Mouse (Mus musculus) spleen, postnatal 14 days (tissue): ENCODE results near the gene Abhd8.
A peak's percentile ranks its signal among the peaks of the same experiment; 100 is the strongest.

Source experiments
- DNase-seq, 2 experiments: peaks; one replicate each; pipeline ENCODE4 v3.0.0; 2021 to 2022; ENCODE audit warnings: low spot score in 2 of 2

Abhd8 gene

DNA sequence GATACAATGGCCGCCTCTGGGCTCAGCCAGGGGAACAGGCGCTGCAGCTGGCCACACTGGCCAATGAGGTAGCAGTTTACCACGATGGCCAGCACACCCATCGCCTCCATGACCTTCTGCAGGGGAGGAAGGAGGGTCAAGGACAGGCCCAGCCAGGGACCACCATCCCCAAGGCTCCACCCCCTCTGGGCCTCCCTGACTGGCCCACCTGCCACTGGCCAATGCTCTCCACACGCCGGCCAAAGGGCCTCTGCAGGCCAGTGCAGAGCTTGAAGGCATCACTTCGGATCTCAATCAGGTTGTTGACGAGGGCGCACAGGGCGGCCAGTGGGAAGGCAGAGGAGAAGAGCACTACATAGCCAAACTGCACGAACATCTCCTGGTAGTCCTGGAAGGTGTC lies 15.5 kb upstream of the Abhd8 start:
- DNase-seq, result no peak

DNA sequence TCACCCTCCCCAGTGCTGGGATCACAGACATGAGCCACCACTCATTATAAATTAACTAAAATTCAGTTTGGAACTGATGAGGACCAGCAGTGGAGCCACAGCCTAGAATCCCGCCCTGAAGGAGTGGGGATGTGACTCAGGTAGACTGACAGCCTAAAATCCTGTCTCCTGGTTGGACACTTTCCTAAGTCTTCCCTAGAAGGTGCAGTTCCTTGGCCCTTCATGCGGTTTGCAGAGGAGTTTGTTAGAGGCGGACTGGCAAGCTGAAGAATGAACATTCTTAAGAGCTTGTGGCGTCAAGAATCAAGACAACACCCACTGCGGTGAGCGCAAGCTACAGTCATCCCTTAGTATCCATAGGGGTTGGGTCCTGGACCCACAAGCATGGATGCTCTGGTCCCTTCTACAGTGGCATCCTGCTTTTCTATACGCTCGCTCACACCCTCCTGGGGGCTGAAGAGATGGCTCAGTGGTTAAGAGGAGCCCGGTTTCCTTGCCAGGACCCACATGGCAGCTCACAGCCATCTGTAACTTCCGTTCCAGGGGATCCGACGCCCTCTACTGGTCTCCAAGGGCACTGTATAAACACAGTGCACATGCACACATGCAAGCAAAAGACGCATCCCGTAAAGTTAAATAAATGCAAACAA lies 13.9 kb upstream of the Abhd8 start:
- DNase-seq, result no peak

DNA sequence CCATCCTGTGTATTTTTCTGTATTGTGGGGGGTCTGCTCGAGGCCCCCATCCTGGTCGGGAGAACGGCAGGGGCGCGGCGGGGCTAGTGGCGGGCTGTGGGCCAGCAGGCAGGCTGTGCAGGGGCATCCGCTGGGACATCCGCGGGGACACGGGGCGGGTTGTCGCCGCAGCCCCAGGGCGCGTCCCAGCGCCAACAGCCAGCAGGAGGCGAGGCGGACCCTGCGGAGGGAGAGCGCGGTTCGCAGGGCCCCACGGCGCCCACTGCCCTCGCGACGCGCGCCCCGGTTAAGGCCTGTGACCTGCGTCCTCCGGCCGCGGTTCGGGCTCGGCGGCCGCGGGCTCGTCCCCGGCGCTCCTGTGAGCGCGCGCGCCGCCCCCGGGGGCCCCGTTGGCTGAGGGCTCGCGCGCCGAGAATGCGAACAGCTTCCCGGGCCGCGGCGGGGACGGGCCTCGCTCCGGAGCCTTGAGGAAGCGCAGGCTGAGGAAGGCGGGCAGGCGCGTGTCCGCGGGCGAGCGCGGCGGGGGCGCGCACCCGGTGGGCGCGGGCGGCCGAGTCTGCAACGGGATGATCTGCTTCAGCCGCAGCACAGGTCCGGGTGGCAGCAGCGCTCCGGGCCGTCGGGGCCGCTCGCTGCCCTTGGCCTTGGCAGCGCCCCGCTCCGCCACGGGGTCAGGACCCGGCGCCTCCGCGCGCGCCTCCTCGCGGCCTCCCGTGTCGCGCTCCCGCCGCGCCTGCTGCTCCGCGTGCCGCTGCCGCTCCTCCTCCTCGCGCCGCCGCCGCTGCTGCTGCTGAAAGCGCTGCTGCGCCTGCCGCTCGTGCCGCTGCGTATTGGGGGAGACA lies 12.9 kb upstream of the Abhd8 start:
- DNase-seq, result peak; percentile 56 to 69

DNA sequence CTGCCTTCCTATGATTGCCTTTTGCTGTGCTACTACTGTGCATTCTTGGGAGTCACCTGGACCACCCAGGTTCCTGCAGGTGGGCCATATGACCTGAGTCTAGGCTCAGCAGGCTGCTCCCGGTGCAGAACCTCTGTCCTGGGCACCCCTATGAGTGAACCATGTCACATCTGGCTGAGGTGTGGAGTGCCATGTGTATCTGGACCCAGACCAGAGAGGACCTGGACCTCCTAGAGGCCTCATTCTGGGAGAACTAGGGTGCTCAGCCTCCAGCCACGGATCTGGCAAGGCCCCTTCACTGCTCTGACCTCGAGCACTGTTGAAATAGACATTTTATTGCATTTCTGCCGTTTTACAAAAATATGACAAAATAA lies 12.2 kb upstream of the Abhd8 start:
- DNase-seq, result no peak

DNA sequence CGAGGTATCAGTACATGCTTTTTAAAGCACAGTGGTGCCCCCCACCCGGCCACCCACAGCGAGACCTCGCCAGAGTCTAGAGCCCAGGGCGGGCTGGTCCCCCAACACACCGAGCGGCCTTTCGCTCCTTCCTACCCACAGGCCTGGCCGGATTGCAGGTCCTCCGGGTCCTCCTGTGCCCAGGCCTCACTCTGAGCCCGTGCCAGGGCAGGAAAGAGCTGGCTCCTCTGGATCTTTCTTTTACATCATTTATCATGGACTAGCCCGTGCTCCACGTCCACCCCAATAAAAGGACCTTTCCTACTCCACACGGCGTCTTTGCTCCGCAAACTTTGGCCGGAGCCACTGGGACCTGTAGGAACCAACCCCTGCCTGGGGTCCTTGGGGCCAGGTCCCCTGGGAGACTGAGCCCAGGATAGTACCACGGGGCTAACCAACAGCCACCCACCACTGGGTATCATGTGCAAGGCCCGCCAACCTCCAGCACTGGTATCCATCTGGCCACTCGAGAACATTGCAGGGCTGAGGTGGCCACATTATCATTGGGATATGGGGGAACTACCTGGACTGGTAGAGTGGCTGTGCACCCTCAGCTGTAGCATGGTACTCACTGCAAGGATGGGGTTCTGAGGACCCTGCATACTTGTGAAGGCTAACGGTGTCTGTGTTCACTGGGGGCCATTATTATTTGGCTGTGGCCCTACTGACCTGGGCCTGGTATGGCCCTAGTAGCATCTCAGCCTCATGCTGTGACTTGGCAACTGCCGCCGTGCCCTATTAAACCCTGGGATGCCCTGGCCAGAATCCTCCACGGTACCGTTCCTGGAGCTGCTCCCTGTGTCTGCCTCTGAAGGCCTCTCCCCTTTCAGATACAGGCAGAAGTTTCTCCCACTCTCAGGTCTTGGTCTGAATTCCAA lies 11.6 kb upstream of the Abhd8 start:
- DNase-seq, result no peak

DNA sequence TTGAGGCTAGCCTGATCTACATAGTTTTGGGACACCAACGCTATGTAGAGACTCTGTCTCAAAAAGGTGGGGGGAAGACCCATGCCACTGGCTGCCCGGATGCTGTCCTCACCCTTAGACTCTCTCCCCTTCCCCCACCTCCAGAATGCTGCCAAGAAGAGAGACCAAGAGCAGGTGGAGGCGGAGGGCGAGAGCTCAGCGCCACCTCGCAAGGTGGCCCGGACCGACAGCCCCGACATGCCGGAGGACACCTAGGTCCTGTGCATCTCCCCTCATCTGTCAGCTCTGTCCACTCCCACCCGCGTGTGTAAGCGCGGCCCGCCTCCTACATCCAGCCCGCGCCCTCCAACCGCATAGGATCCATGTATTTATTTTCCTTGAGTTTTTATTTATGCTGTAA lies 10.9 kb upstream of the Abhd8 start:
- DNase-seq, result no peak

DNA sequence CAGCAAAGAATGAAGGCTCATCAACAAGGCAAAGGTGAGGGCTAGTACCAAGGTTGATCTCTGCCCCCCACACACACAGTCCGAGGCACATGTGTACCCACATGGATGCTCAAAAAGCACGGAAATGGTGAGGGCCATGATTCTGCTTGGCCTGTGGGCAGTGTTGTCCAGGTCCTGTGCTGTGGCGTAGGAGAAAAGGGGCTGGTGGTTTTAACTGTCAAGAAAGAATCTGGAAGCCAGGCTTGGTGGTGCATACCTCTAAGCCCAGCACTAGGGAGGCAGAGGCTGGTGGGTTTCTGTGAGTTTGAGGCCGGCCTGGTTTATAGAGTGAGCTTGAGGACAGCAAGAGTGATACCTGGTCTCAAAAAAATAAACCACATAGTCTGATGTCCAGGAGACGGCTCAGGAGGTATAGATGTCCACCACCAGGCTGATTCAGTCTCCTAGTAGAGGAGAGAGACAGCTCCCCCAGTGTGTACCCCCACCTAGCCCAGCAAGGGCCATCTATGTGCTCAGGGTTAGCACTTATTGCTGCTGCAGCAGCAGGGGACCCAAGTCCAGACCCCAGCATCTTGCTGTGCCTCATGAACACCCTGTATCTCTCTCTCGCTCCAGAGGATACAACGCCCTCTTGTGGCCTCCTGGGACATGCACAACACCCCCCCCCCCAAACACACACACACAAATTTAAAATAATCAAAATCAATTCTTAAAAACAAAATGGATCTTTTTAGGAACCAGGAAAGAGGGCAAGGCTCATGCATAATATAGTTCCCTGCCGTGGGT lies 9.3 kb upstream of the Abhd8 start:
- no peak for DNase-seq

DNA sequence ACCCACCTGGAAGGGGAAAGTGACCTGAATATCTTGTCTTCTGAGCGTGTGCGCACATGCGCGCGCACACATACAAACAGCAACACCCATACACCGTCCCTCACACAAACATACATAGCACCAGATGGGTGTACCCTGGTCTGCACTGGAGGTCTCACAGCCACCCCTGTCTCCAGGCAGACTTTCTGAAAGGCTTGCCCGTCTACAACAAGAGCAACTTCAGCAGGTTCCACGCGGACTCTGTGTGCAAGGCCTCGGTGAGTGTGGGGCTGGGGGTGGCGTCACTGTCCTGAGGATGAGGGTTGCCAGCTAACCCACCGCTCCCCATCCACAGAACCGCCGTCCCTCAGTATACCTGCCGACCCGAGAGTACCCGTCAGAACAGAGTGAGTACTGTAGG lies 8.4 kb upstream of the Abhd8 start:
- DNase-seq, result no peak

DNA sequence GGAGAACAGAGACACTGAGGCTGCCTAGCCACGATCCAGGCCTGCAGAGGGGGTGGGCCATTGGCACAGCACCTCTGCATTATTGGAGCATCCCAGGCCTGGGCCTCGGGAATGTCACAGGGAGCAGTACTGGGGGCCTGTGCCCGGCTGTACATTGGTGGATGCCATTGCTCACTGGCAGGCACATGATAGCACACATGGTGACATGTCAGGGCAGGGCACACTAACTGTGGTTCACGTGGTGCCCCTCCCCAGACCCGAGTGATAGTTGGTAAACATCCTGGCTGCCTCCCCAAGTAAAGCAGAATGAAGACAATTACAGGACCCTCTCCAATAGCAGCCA lies 7.4 kb upstream of the Abhd8 start:
- DNase-seq, result no peak

DNA sequence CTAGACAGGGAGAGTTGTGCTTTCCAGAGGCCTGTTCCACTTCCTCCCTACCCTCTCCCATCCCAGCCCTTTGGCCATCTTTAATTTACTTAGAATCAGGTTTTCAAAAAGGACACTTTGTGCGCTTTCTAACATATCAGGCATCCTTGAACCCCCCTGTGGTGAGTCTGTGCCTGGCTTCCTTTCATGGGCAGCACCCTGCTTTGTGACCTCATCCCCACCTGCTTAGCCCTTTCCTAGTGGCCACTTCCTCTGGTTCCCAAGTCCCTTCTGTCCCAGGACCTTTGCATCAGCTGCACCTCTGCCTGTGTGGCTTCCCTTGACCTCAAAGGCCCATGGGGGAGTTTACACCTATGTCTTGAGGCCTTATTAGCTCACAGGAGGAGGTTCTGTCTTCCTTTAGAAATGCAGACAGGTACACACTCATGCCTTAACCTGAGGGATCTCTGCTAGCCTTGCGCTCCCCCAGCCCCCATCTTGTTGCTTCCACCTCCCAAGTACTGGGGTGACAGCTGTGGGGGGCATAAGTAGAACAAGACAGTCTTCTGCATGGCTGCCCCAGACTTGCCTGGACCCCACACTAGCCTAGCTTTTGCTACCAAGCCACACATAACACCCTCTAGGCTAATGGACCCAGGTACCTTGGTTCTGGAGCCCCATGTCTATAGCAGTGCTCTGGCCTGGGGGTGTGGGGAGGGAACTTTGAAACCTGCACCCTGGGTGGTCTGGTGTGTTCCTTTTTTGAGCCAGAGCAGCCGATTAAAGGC lies 6.9 kb upstream of the Abhd8 start:
- no peak for DNase-seq

DNA sequence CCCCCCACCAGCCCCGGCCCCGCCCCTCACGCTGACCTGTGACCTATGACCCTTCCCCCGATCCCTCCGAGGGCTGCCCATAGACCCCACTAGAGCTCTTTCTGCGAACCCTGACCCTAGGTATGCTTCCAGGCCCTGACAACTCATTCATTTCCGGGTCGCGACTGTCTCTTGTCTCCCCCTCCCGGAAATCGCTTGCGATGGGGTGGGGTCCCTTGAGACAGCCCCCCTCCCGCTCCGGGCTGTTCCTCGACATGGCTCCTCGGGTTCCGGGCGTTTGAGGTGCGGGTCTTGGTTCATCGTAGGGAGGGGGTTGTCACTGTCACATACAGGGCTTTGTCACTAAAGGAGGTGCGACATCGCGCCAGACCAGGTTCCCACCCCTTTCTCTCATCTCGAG lies 6.0 kb upstream of the Abhd8 start:
- no peak for DNase-seq

DNA sequence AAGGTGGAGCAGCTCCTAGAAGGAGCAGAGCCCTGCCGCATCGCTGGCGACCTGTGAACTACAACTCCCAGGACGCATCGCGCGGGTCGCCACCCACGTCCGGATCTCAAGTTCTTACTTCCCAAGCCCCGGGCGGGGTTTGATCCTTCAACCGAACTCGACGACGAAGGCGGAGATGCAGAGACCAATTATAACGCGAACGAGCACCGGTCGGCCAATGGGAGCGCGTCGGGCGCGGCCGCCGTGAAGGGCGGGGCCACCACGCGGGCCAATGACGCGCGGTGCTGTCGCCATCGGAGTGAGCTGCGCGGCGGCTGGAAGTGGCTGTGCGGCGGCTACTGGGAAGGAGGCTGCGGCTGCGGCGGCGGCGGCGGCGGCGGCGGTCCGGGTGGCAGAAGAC lies 5.5 kb upstream of the Abhd8 start, which contains the start of gene Dda1:
Dda1 (plus strand) TSS at position 284 of the 400 bp plus-strand sequence.
- DNase-seq, result peak; percentile 91 to 92

DNA sequence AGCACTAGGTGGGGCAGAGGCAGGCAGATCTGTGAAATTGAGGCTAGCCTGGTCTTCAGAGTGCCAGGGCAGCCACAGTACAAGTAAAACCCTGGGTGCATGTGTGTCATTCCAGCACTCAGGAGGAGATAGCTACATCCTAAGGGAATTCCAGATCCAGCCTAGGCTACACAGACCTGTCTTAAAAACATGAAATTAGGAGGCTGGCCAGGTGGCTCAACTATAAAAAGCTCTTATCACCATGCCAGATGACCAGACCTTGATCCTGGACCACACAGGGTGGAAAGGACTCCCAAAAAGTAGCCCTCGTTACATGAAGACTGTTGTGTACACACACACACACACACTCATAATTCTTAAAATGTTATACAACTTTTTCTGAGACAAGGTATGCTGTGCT lies 4.5 kb upstream of the Abhd8 start:
- DNase-seq, result no peak

DNA sequence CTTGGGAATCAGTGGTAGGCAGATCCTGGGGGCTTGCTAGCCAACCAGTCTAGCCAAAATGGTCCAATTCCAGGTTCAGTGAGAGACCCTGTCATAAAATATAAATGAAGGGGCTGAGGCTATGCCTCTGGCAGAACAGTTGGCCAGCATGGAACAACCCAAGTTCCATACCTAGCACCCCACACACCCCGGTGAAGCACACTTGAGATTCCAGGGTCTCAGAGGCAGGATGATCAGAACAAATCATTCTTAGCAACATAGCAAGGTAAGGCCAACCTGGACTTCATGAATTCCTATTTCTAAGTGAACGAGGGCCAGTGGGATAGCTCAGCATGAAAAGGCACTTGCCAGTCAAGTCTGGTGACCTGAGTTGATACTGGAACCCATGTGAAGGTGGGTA lies 3.7 kb upstream of the Abhd8 start:
- DNase-seq, result no peak

DNA sequence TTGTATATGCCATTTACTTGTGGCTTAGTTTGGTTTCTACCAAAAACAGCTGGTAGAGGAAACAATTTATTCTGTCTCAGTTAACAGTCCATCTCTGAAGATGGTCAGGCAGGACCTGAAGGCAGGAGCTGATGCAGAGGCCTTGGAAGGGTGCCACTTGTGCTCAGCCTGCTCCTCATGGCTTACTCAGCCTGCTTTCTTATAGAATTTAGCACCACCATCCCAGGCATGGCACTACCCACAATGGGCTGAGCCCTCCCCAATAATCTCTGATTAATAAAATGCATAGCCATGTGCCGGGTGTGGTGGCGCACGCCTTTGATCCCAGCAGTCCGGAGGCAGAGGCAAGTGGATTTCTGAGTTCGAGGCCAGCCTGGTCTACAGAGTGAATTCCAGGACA lies 2.7 kb upstream of the Abhd8 start:
- no peak for DNase-seq

DNA sequence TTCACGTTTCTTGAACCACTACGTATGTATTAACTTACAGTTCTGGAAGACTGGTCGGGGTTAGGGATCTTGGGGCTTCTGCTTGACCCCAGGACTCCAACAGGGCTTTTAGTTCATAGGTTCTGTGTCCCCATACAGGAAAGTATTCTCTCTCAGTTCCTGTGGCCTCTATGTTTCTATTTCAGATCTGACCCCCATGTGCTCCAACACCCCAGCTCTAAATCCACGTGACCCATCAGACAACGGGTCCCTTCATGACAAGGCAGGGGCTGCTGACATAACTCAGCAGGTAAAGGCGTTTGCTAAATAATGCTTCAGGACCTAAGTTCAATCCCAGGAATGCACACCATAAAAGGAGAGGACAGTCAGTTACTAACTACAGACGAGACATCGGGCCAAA lies 2.3 kb upstream of the Abhd8 start:
- DNase-seq, result no peak

DNA sequence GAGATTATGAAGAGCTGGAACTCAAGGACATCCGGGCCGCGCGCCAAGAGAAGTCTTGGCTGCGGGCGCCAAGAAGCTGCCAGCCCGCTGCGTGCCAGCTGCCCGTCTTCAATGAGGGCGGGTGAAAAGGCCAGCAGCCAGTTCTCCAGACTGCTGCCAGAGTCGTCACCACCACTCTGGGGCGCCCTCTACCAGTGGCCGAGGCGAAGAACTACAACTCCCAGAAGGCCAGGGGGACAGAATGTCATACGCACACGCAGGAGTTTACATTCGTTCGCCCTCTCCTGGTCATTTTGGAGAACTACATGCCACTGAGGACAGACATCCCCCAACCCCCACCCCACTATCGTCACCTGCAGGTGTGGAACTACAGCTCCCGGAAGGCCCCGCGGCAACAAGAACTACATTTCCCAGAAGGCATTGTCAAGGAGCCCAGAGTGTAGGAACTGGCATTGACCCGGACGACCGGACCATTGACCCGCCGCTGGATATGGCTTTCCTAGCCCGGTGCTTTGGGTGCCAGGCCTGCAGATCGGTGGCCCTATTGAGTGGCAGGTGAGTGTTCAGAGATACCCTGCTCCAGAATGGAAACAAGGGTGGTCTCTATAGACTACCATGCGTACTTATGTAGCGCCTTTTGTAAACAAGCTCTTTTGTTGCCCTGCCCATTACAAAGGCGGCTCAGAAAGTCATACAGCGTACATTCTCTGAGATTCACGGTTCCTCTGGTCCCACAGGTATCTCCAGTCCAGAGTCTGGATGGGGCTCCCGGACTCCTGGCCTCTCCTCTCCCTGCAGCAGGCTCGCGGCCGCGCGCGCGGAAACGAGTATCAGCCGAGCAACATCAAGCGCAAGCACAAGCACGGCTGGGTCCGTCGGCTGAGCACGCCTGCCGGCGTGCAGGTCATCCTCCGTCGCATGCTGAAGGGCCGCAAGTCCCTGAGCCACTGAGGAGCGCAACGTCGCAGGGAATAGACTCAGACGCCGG lies 1.4 kb upstream of the Abhd8 start, which contains the start of gene Mrpl34:
Mrpl34 (plus strand) TSS at position 447 of the 988 bp plus-strand sequence.
- peak; percentile 96 to 97 for DNase-seq

DNA sequence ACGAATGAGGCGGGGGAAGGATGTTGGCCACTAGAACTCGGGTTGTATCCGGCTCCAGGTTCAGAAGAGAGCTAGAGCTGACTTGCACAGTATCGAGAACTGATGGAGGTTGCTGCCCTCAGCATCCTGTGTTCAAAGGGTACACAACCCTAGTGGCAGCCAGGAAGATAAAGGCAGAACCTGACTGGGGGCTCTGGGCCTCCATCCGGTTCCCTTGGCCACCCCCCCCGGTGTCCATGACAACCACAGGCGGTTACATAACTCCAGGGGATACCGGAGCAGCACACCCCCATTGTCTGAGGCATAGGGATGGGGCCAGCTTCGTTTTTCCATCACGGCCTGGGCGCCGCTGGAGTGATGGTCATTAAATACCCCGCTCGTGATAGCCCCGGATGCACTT lies 669 bp downstream of the Abhd8 start:
- no peak for DNase-seq

DNA sequence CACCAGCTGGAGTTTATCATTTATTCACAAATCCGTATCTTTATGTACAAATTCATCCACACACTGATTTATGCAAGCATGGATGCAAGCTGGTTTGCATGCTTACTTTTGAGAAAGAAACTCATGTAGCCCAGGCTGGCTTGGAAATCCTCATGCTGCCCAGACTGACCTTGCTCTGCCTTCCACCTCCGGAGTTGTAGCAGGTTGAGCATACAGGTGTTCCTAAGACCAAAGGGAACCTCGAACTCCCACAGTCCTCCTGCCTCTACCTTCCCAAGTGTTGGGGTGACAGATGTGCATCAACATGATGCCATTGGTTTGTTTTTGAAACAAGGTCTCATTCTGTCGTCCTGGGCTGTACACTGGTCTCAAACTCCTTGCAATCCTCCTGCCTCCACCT lies 1.3 kb downstream of the Abhd8 start:
- DNase-seq, result no peak
